Mouse (Mus musculus) brain, embryonic 14.5 days (tissue): Measurements from ENCODE around the gene Olfr1338. TPM values are rescaled to one million over a fixed set of nuclear protein-coding genes. Genes with fewer than 3 reads are reported as not detected.
"Not testable (repeated sequence)": the region's sequence is repeated elsewhere in the genome, so short reads cannot be mapped to it uniquely, and the experiment has no call there.

Source experiments
- DNase-seq: peaks from one replicate; pipeline ENCODE4 v3.0.0-alpha.2; 2011; ENCODE audit warnings: low read depth
- CTCF ChIP-seq: fragments of 200-500 bp; IDR thresholded peaks from 2 replicates; pipeline ENCODE4 v1.5.1; 2012; ENCODE audit warnings: inconsistent platforms, mild to moderate bottlenecking, moderate library complexity, borderline replicate concordance; ENCODE audit not compliant: insufficient read depth, insufficient read length; ENCODE audit errors: extremely low read depth
- POLR2A ChIP-seq: fragments of 200-500 bp; IDR thresholded peaks from 2 replicates; pipeline ENCODE4 v1.6.1; 2012; ENCODE audit warnings: mild to moderate bottlenecking, inconsistent platforms, borderline replicate concordance; ENCODE audit not compliant: poor library complexity, insufficient read depth, insufficient read length, severe bottlenecking; ENCODE audit errors: extremely low read depth
- polyA plus RNA-seq: library from polyadenylated mRNA; depleted of rRNA; stranded (reverse); fragments of >200 nt; gene quantifications from 2 replicates; pipeline ENCODE4 v1.2.3, GENCODE M21; 2012; rRNA removed

Olfr1338 gene
- polyA plus RNA-seq, result not detected in 2 replicates

- TF ChIP-seq POLR2A (no peak), CTCF (no peak)
- no peak for DNase-seq
Measured at GRCm38 (mm10) chr4:118758637-118759036, at the start of gene Olfr1338. Gene Olfr1338, minus strand, starts transcription at chr4:118758737.

- not testable (repeated sequence) for DNase-seq
Measured at GRCm38 (mm10) chr4:118792796-118793195, 34.3 kb upstream of the Olfr1338 start.

- DNase-seq, result no peak
Measured at GRCm38 (mm10) chr4:118782486-118782885, 23.9 kb upstream of the Olfr1338 start, which contains the start of gene Olfr1337. Gene Olfr1337, minus strand, starts transcription at chr4:118782586.

GRCm38 (mm10) chr4:118741881-118742280 lies 16.7 kb downstream of the Olfr1338 start:
- peak; percentile 31 for DNase-seq
- no peak for TF ChIP-seq CTCF
- no peak for TF ChIP-seq POLR2A

More at GRCm38 (mm10) chr4:118782486-118782885, 23.9 kb upstream of the Olfr1338 start, which contains the start of gene Olfr1337:
- TF ChIP-seq CTCF, result no peak
- no peak for TF ChIP-seq POLR2A

GRCm38 (mm10) chr4:118740988-118741698 lies 17.4 kb downstream of the Olfr1338 start:
- DNase-seq, result no peak
- TF ChIP-seq CTCF (no peak), POLR2A (no peak)

GRCm38 (mm10) chr4:118739574-118739973 lies 19.0 kb downstream of the Olfr1338 start:
- no peak for DNase-seq
- no peak for TF ChIP-seq CTCF
- no peak for TF ChIP-seq POLR2A

- no peak for DNase-seq
- no peak for TF ChIP-seq CTCF
- no peak for TF ChIP-seq POLR2A
Measured at GRCm38 (mm10) chr4:118731875-118732274, 26.7 kb downstream of the Olfr1338 start, which contains the start of gene Olfr1339. Gene Olfr1339, plus strand, starts transcription at chr4:118732175.

- no peak for DNase-seq
- TF ChIP-seq POLR2A (no peak), CTCF (no peak)
Measured at GRCm38 (mm10) chr4:118721742-118722483, 36.6 kb downstream of the Olfr1338 start.

- TF ChIP-seq POLR2A (no peak), CTCF (no peak)
- no peak for DNase-seq
Measured at GRCm38 (mm10) chr4:118719838-118720237, 38.7 kb downstream of the Olfr1338 start, which contains the start of gene Olfr1340. Gene Olfr1340, plus strand, starts transcription at chr4:118720138.

- DNase-seq, result no peak
- TF ChIP-seq CTCF (no peak), POLR2A (no peak)
Measured at GRCm38 (mm10) chr4:118711656-118712055, 46.9 kb downstream of the Olfr1338 start.

- TF ChIP-seq POLR2A (no peak), CTCF (no peak)
- no peak for DNase-seq
Measured at GRCm38 (mm10) chr4:118708086-118708485, 50.5 kb downstream of the Olfr1338 start.

- DNase-seq, result no peak
- TF ChIP-seq CTCF (no peak), POLR2A (no peak)
Measured at GRCm38 (mm10) chr4:118703223-118703622, 55.3 kb downstream of the Olfr1338 start, which contains the start of gene Olfr1341. Gene Olfr1341, plus strand, starts transcription at chr4:118703523.

Other genes starting within 250 kb of the Olfr1338 start
- 0.27 and 0.29 TPM in 2 replicates for gene 2610528J11Rik, start 231.7 kb downstream of the Olfr1338 start, polyA plus RNA-seq
- 0.49 and 0.82 TPM in 2 replicates for gene Tmem125, start 214.7 kb downstream of the Olfr1338 start, polyA plus RNA-seq
- 0.72 and 1.5 TPM in 2 replicates for gene Cfap57, start 138.0 kb downstream of the Olfr1338 start, polyA plus RNA-seq
- gene Ebna1bp2, start 137.9 kb downstream of the Olfr1338 start, polyA plus RNA-seq, result 67.7 and 74.9 TPM in 2 replicates
- gene Olfr62, start 99.8 kb downstream of the Olfr1338 start, polyA plus RNA-seq, result not detected in 2 replicates
- gene Olfr1342, start 66.0 kb downstream of the Olfr1338 start, polyA plus RNA-seq, result 0.05 TPM in 2 replicates
- gene Olfr1341, start 55.2 kb downstream of the Olfr1338 start, polyA plus RNA-seq, result not detected in 2 replicates
- gene Olfr1340, start 38.6 kb downstream of the Olfr1338 start, polyA plus RNA-seq, result not detected in 2 replicates
- gene Olfr1339, start 26.6 kb downstream of the Olfr1338 start, polyA plus RNA-seq, result not detected in 2 replicates
- not detected in 2 replicates for gene Olfr1337, start 23.8 kb upstream of the Olfr1338 start, polyA plus RNA-seq
- gene Olfr1335, start 51.2 kb upstream of the Olfr1338 start, polyA plus RNA-seq, result not detected in 2 replicates
- gene Olfr1333, start 77.5 kb upstream of the Olfr1338 start, polyA plus RNA-seq, result not detected in 2 replicates
- gene Olfr1331, start 105.9 kb upstream of the Olfr1338 start, polyA plus RNA-seq, result not detected in 2 replicates
- gene Olfr1330, start 129.9 kb upstream of the Olfr1338 start, polyA plus RNA-seq, result not detected in 2 replicates
- gene Olfr1329, start 158.7 kb upstream of the Olfr1338 start, polyA plus RNA-seq, result not detected in 2 replicates
- not detected in 2 replicates for gene Olfr1328, start 179.9 kb upstream of the Olfr1338 start, polyA plus RNA-seq
- gene Lao1, start 202.8 kb upstream of the Olfr1338 start, polyA plus RNA-seq, result 0.06 TPM in 1 of 2 replicates, not detected in the other